Mouse (Mus musculus) erythroblast, embryonic 14.5 days (primary cell): ENCODE measurements around the gene Akr1c14.

Experiments
- GATA1 ChIP-seq: IDR thresholded peaks from 2 replicates; pipeline ENCODE4 v1.6.1; 2012; ENCODE audit warnings: low read length, inconsistent platforms, mixed read lengths
- TAL1 ChIP-seq: IDR thresholded peaks from 3 replicates; pipeline ENCODE4 v1.6.1; 2012; ENCODE audit warnings: low read length, inconsistent platforms, mixed read lengths

DNA sequence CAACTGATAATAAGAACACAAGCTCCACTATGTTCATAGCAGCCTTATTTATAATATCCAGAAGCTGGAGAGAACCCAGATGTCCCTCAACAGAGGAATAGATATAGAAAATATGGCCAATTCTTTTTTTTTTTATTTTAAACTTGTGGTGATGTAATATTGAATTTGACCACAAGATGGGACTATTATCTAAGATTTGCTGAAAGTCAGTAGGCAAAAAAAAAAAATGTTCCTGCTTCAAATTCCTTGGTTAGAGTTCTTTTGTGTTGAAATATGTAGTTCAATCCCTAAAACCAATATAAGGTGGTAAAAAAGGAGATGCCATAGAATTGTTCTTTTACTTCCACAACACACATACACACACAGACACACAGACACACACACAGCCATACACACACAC lies 35.0 kb upstream of the Akr1c14 start:
- TF ChIP-seq GATA1, result no peak
- TF ChIP-seq TAL1, result no peak
